Mouse (Mus musculus) midbrain, embryonic 11.5 days (tissue): ENCODE results near the gene U2af2. TPM values are rescaled to one million over a fixed set of nuclear protein-coding genes. Genes with fewer than 3 reads are reported as not detected.
A peak's percentile ranks its signal among the peaks of the same experiment; 100 is the strongest.

Experiments
- ATAC-seq: fragments of 200-750 bp; cut with Nextera tagmentation; 2 replicates; pipeline ENCODE4 v1.8.0; 2017; ENCODE audit warnings: moderate TSS enrichment, moderate library complexity; ENCODE audit not compliant: low FRiP score
- DNase-seq: peaks from one replicate; pipeline ENCODE4 v3.0.0; 2015; ENCODE audit warnings: low spot score; ENCODE audit errors: missing footprints
- H3K27ac ChIP-seq: fragments of 300-500 bp; sonication (generic); 2 replicates; pipeline ENCODE4 v1.5.1; 2014; ENCODE audit warnings: low read depth, low read length
- H3K27me3 ChIP-seq: fragments of 300-500 bp; sonication (generic); 2 replicates; pipeline ENCODE4 v1.6.1; 2014; ENCODE audit warnings: mild to moderate bottlenecking, low read length, moderate library complexity, mixed read lengths; ENCODE audit not compliant: control insufficient read depth, insufficient read depth
- H3K36me3 ChIP-seq: fragments of 300-500 bp; sonication (generic); 2 replicates; pipeline ENCODE4 v1.6.1; 2014; ENCODE audit warnings: mild to moderate bottlenecking, low read length, moderate library complexity, mixed read lengths; ENCODE audit not compliant: control insufficient read depth, insufficient read depth
- H3K4me1 ChIP-seq: fragments of 300-500 bp; sonication (generic); 2 replicates; pipeline ENCODE4 v1.6.1; 2014; ENCODE audit warnings: low read length; ENCODE audit not compliant: control insufficient read depth, insufficient read depth
- H3K4me2 ChIP-seq: fragments of 300-500 bp; sonication (generic); 2 replicates; pipeline ENCODE4 v1.6.1; 2014; ENCODE audit warnings: mild to moderate bottlenecking, moderate library complexity
- H3K4me3 ChIP-seq: fragments of 300-500 bp; sonication (generic); 2 replicates; pipeline ENCODE4 v1.5.1; 2014; ENCODE audit warnings: low read depth, low read length
- H3K9ac ChIP-seq: fragments of 300-500 bp; sonication (generic); 2 replicates; pipeline ENCODE4 v1.6.1; 2014; ENCODE audit warnings: low read length
- H3K9me3 ChIP-seq: fragments of 300-500 bp; sonication (generic); 2 replicates; pipeline ENCODE4 v1.6.1; 2016; ENCODE audit warnings: low read length; ENCODE audit not compliant: control insufficient read depth
- whole genome bisulfite sequencing: fragments of 180-500 bp; shearing (Covaris S2); extraction: QIAGEN DNeasy Blood & Tissue Kit; methylation state at CpG from one replicate; pipeline ENCODE4 v1.1.7; 2014; 5-methylcytosine and 5-hydroxymethylcytosine counted together
- microRNA-seq: library from miRNA; unstranded; fragments of <30 nt; microRNA quantifications from one replicate; pipeline ENCODE4, GENCODE M21; 2017
- polyA plus RNA-seq: library from polyadenylated mRNA; unstranded; fragments of >200 nt; fragmentation: Nextera tagmentation; extraction: Ambion mirVana; gene quantifications from 2 replicates; pipeline ENCODE4 v1.2.1, GENCODE M21; 2014

Gene U2af2
- polyA plus RNA-seq, 1 experiment from 2014 or later, result 159 TPM

DNA sequence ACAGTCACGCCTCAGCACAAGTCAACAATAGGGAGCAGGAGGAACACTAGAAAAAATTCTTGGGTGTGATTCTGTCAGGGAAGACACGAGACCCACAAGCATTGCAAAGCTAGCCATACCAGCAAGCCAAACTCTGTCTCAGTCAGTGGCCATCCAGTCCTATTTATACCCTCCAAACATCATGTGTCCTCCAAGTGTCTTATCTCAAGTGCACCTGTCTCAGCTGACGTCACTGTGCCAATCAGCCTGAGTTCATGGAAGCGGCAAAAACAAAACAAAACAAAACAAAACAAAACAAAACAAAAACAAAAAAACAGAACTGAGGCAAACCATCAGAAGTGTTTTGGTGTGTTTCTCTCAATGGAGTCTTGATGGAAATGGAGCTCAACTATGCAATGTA is 46.3 kb downstream of the U2af2 start:
- no peak overlapping the region for H3K27ac ChIP-seq
- no peak for ATAC-seq
- no peaks in the 10 kb centered on the region for H3K4me1 ChIP-seq
- H3K4me3 ChIP-seq, result no peak overlapping the region
- no peak overlapping the region for H3K4me2 ChIP-seq
- H3K36me3 ChIP-seq, result no peaks in the 10 kb centered on the region
- DNase-seq, result no peak
- H3K27me3 ChIP-seq, result no peaks in the 10 kb centered on the region
- WGBS, result 80% methylated on average over 4 of the region's 4 CpGs
- H3K9ac ChIP-seq, result no peak overlapping the region
- no peaks in the 10 kb centered on the region for H3K9me3 ChIP-seq

DNA sequence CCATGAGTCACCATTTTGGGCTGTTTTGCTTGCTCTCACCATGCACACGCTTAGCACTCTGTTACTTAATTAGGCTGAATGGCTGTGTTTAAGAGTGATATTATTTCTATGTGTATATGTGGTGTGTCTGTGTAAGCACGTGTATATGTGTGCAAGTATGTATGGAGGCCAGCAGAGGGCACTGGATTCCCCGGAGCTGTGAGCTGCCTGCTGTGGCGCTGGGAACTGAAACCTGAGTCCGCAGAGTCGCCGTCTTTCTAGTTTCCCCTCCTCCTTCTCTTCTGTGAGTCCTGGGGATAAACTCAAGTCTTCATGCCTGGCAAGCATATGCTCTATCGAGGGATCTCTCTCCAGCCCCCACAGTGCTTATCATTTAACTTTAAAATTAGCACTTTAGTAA is 47.4 kb downstream of the U2af2 start:
- H3K4me3 ChIP-seq, result no peak overlapping the region
- no peaks in the 10 kb centered on the region for H3K27me3 ChIP-seq
- H3K9ac ChIP-seq, result no peak overlapping the region
- H3K9me3 ChIP-seq, result no peaks in the 10 kb centered on the region
- no peak for DNase-seq
- ATAC-seq, result no peak
- H3K4me1 ChIP-seq, result no peaks in the 10 kb centered on the region
- no peak overlapping the region for H3K4me2 ChIP-seq
- H3K27ac ChIP-seq, result no peak overlapping the region
- WGBS, result 82% methylated on average over 8 of the region's 8 CpGs
- no peaks in the 10 kb centered on the region for H3K36me3 ChIP-seq

DNA sequence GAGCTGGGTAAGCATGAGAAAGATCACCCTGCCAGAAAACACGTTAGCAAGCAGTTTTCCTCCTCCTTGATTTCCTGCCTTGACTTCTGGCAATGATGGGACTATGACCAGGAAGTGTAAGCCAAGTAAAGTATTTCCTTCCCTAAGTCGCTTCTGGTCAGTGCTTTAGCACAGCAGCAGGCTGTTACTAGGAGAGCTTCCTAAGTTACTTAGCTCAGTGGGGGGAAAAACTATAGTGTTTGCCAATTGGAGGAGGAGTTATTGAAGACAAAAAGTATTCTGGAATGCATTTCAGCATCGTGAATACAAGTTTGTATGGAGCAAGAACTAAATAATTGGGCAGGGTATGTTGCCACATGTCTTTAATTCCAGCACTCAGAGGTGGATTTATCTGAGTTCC is 50.8 kb downstream of the U2af2 start:
- Histone ChIP-seq H3K27me3 (no peaks in the 10 kb centered on the region), H3K36me3 (no peaks in the 10 kb centered on the region), H3K4me3 (no peak overlapping the region), H3K4me2 (no peak overlapping the region), H3K9me3 (no peaks in the 10 kb centered on the region), H3K9ac (no peak overlapping the region), H3K27ac (no peak overlapping the region), H3K4me1 (no peaks in the 10 kb centered on the region)
- no peak for ATAC-seq
- DNase-seq, result no peak
- WGBS, result 56% methylated on average over 3 of the region's 3 CpGs

DNA sequence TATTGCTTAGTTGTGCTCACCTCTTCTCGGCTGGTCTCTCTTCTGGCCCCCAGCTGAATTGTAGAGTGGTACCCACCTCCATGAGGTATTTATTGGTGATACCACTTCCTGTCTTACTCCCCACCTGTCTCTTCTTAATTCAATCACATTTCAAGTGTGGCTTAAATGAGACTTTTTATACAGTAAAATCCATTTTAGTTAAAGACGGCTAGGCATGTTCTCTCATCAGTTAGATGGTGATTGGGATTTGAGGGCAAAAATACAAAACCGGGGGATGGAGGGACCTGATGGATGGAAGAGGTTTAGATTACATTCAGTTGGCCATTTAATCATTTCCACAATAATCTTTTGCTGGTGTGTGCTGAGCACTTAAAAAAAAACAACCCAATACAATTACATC is 54.9 kb downstream of the U2af2 start, which contains the start of gene Rfpl4:
TSS of gene Rfpl4 (minus strand) at position 101 of the 400 bp plus-strand sequence.
- Histone ChIP-seq H3K4me2 (no peak within 1 kb of the TSS), H3K4me3 (no peak within 1 kb of the TSS), H3K36me3 (no peaks in the 10 kb centered on the region), H3K9ac (no peak within 1 kb of the TSS), H3K27ac (no peak within 1 kb of the TSS), H3K4me1 (no peaks in the 10 kb centered on the region), H3K9me3 (no peaks in the 10 kb centered on the region), H3K27me3 (no peaks in the 10 kb centered on the region)
- no peak for DNase-seq
- no peak for ATAC-seq
- 89% methylated on average over 3 of the region's 3 CpGs for WGBS

DNA sequence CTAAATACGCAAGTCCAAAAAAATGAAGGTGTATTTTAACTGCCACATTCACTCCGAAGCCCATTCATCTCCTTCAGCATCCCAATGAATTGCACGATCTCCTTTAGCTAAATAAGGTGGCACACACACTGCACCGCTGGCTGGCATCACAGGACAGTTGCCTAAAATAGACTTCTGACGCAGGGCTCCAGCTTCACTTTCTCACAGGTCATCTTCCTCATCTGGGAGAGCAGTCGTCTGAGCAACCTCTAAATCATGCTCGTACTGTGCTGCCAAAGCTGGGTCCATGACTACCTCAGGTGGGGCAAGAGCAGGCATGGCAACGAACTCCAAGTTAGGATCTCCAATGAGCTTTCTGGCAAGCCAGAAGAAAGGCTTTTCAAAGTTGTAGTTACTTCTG is 63.1 kb downstream of the U2af2 start:
- no peak overlapping the region for H3K4me2 ChIP-seq
- H3K9ac ChIP-seq, result no peak overlapping the region
- WGBS, result 91% methylated on average over 8 of the region's 8 CpGs
- no peak for ATAC-seq
- DNase-seq, result no peak
- no peak overlapping the region for H3K27ac ChIP-seq
- H3K36me3 ChIP-seq, result no peaks in the 10 kb centered on the region
- H3K4me1 ChIP-seq, result no peaks in the 10 kb centered on the region
- no peak overlapping the region for H3K4me3 ChIP-seq
- H3K27me3 ChIP-seq, result no peaks in the 10 kb centered on the region
- no peaks in the 10 kb centered on the region for H3K9me3 ChIP-seq

DNA sequence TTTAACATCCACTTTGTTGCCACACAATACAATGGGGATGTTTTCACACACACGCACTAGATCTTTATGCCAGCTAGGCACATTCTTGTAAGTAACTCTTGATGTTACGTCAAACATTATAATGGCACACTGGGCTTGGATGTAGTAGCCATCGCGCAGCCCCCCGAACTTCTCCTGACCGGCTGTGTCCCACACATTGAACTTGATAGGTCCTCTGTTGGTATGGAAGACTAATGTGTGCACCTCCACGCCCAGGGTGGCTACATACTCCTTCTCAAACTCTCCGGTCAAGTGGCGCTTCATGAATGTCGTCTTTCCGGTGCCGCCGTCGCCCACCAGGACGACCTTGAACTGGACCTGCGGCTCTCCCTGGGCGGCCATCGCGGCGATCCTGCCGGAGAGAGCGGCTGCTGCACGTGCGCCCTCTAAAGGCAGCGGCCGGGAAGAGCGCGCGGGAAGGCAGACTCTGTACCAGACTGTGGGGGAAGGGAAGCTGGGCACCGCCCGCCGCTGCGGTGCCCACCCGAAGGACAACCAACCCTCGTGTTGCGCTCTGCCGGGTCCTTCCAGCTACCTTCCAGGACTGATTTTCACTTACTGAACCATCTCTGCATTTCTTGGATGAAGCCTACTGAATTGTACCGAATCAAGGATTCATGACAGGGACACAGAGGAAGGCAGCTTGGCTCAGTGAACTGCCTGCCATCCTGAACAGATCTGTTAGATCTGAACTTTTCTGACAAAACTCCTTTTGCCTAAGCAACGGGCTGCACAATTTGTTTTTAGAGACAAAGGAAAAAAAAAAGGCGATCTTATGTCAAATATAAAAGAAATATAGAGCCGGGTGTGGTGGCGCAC is 63.8 kb downstream of the U2af2 start, which contains the start of gene Rasl2-9:
TSS of gene Rasl2-9 (minus strand) at position 402 of the 858 bp plus-strand sequence.
- Histone ChIP-seq H3K9ac (peak within 1 kb of the TSS; percentile 52), H3K9me3 (no peaks in the 10 kb centered on the region), H3K4me2 (peak within 1 kb of the TSS; percentile 39), H3K36me3 (no peaks in the 10 kb centered on the region), H3K27ac (no peak within 1 kb of the TSS), H3K27me3 (no peaks in the 10 kb centered on the region), H3K4me3 (peak within 1 kb of the TSS; percentile 23), H3K4me1 (no peaks in the 10 kb centered on the region)
- 22% methylated on average over 42 of the region's 42 CpGs for WGBS
- DNase-seq, result peak; percentile 97
- ATAC-seq, result peak; percentile 90

Small RNA genes within 50 kb of the gene (microRNA-seq; reads per million reads assigned to microRNA genes)
- not detected for gene Gm26217

Other genes with a start within 250 kb of the U2af2 start
- gene Ube2s, start 249.6 kb upstream of the U2af2 start, polyA plus RNA-seq, result 392 and 412 TPM in 2 replicates
- gene Shisa7, start 217.4 kb upstream of the U2af2 start, polyA plus RNA-seq, result 1.9 and 2.4 TPM in 2 replicates
- gene Isoc2b, start 191.9 kb upstream of the U2af2 start, polyA plus RNA-seq, result 2.6 and 4.6 TPM in 2 replicates
- gene Isoc2a, start 185.0 kb upstream of the U2af2 start, polyA plus RNA-seq, result 0.63 and 0.78 TPM in 2 replicates
- gene Gm36210, start 155.6 kb upstream of the U2af2 start, polyA plus RNA-seq, result 0.12 TPM in 1 of 2 replicates, not detected in the other
- 3.5 and 3.8 TPM in 2 replicates for gene Zfp628, start 146.9 kb upstream of the U2af2 start, polyA plus RNA-seq
- 8.0 and 10.4 TPM in 2 replicates for gene Nat14, start 140.1 kb upstream of the U2af2 start, polyA plus RNA-seq
- gene Ssc5d, start 136.4 kb upstream of the U2af2 start, polyA plus RNA-seq, result 1.0 and 1.6 TPM in 2 replicates
- gene Sbk2, start 97.7 kb upstream of the U2af2 start, polyA plus RNA-seq, result not detected in 2 replicates
- not detected in 2 replicates for gene Sbk3, start 91.0 kb upstream of the U2af2 start, polyA plus RNA-seq
- gene Zfp579, start 66.0 kb upstream of the U2af2 start, polyA plus RNA-seq, result 41.1 and 41.7 TPM in 2 replicates
- 7.6 and 9.2 TPM in 2 replicates for gene Zfp524, start 47.7 kb upstream of the U2af2 start, polyA plus RNA-seq
- 42.4 and 49.4 TPM in 2 replicates for gene Fiz1, start 47.4 kb upstream of the U2af2 start, polyA plus RNA-seq
- 0.34 TPM in 1 of 2 replicates, not detected in the other for gene Gm44973, start 46.6 kb upstream of the U2af2 start, polyA plus RNA-seq
- 4.8 and 5.1 TPM in 2 replicates for gene Zfp865, start 41.8 kb upstream of the U2af2 start, polyA plus RNA-seq
- 4.0 and 5.0 TPM in 2 replicates for gene Ccdc106, start 41.6 kb upstream of the U2af2 start, polyA plus RNA-seq
- gene 4632433K11Rik, start 28.0 kb upstream of the U2af2 start, polyA plus RNA-seq, result 0.33 TPM in 1 of 2 replicates, not detected in the other
- 3.3 and 3.6 TPM in 2 replicates for gene Zfp784, start 23.7 kb upstream of the U2af2 start, polyA plus RNA-seq
- 34.1 and 47.6 TPM in 2 replicates for gene Zfp580, start 10.6 kb upstream of the U2af2 start, polyA plus RNA-seq
- gene Epn1, start 18.1 kb downstream of the U2af2 start, polyA plus RNA-seq, result 47.8 and 56.2 TPM in 2 replicates
- not detected in 2 replicates for gene Rfpl4, start 54.8 kb downstream of the U2af2 start, polyA plus RNA-seq
- gene Rasl2-9, start 63.8 kb downstream of the U2af2 start, polyA plus RNA-seq, result 0.19 and 0.47 TPM in 2 replicates
- gene Vmn1r55, start 87.5 kb downstream of the U2af2 start, polyA plus RNA-seq, result not detected in 2 replicates
- not detected in 2 replicates for gene Vmn1r56, start 134.6 kb downstream of the U2af2 start, polyA plus RNA-seq
- gene Vmn1r57, start 156.3 kb downstream of the U2af2 start, polyA plus RNA-seq, result not detected in 2 replicates